Mouse (Mus musculus) intestine, embryonic 14.5 days (tissue): ENCODE measurements around the gene Trim9. TPM values are rescaled to one million over a fixed set of nuclear protein-coding genes. Genes with fewer than 3 reads are reported as not detected.

Experiments
- ATAC-seq: fragments of 200-750 bp; cut with Nextera tagmentation; replicated peaks from 2 replicates; pipeline ENCODE4 v1.8.0; 2017; ENCODE audit warnings: low read depth, moderate number of reproducible peaks, moderate TSS enrichment, moderate library complexity; ENCODE audit not compliant: low FRiP score, low TSS enrichment
- DNase-seq: peaks from one replicate; pipeline ENCODE4 v3.0.0-alpha.2; 2018; ENCODE audit warnings: low spot score
- H3K27ac ChIP-seq: fragments of 300-500 bp; sonication (generic); 2 replicates; pipeline ENCODE4 v1.5.1; 2014; ENCODE audit warnings: low read depth, mild to moderate bottlenecking, control low read depth
- H3K27me3 ChIP-seq: fragments of 300-500 bp; sonication (generic); replicated peaks from 2 replicates; pipeline ENCODE4 v1.6.1; 2014; ENCODE audit warnings: low read length, control low read depth; ENCODE audit not compliant: control insufficient read depth, insufficient read depth
- H3K36me3 ChIP-seq: fragments of 300-500 bp; sonication (generic); 2 replicates; pipeline ENCODE4 v1.6.1; 2014; ENCODE audit warnings: low read length, control low read depth; ENCODE audit not compliant: control insufficient read depth, insufficient read depth
- H3K4me1 ChIP-seq: fragments of 300-500 bp; sonication (generic); replicated peaks from 2 replicates; pipeline ENCODE4 v1.6.1; 2014; ENCODE audit warnings: low read length, control low read depth, mixed read lengths; ENCODE audit not compliant: control insufficient read depth, insufficient read depth
- H3K4me2 ChIP-seq: fragments of 300-500 bp; sonication (generic); 2 replicates; pipeline ENCODE4 v1.6.1; 2014; ENCODE audit warnings: low read length
- H3K4me3 ChIP-seq: fragments of 300-500 bp; sonication (generic); 2 replicates; pipeline ENCODE4 v1.5.1; 2014; ENCODE audit warnings: low read depth, low read length, control low read depth, mixed read lengths
- H3K9ac ChIP-seq: fragments of 300-500 bp; sonication (generic); 2 replicates; pipeline ENCODE4 v1.6.1; 2014; ENCODE audit warnings: mild to moderate bottlenecking, low read length
- H3K9me3 ChIP-seq: fragments of 300-500 bp; sonication (generic); 2 replicates; pipeline ENCODE4 v1.6.1; 2016; ENCODE audit warnings: low read length, control low read depth; ENCODE audit not compliant: control insufficient read depth
- WGBS: fragments of 180-500 bp; shearing (Covaris S2); extraction: QIAGEN DNeasy Blood & Tissue Kit; methylation state at CpG from one replicate; pipeline ENCODE4 v1.1.7; 2014; 5-methylcytosine and 5-hydroxymethylcytosine counted together
- polyA plus RNA-seq: library from polyadenylated mRNA; unstranded; fragments of >200 nt; fragmentation: Nextera tagmentation; extraction: Ambion mirVana; gene quantifications from 2 replicates; pipeline ENCODE4 v1.2.1, GENCODE M21; 2014

Gene Trim9
- polyA plus RNA-seq, 1 experiment from 2014 or later = 1.5 TPM

DNA sequence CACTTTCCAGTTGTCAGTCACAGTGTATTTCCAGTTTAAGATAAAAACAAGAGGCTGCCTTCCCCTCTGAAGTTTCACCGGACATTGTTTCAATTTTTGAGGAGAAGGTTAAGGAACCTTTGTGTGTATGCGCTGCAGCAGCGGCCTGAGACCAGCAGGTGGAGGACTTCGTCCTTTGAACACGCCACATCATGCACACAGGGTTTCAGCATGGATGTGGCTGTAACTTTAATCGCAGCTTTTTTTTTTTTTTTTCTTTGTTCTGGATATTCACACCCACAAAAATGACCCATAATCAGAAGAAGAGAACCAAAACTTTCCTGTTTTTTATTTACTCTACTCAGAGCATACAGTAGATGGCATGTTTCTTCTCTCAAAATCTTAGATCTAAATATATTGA lies 113.0 kb downstream of the Trim9 start:
- no peak for DNase-seq

DNA sequence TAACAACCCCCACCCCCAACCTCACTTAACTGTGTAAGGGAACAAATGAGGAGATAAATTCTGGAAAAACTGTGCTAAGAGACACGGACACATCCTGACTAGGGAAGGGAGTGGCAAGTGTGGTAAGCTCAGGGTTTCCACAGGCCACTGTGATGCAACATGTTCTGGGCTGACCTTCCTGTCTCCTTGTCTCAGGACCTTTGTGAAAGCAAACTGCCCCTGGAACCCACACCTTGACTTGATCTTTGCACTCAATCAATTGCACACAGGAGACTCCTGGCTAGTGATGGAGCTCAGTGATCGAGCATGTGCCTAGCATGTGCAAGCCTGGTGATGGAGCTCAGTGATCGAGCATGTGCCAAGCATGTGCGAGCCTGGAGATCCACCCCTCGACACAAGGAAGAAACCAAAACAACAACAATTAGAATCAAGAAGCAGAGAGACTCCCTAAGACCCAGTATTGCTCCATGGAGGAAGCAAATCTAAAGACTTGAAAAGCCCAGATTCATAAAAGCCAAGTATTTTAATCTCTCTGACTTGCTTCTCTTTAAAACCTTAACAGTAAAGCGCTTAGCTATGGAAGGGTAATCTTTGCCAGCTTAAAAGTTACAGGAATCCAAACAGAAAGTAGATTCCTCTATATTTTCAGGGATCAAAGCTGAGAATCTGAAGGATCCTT lies 113.6 kb downstream of the Trim9 start:
- H3K4me3 ChIP-seq = no peak overlapping the region
- H3K4me1 ChIP-seq = peaks cover 5% of the 10 kb centered on the region; the same call in 1 of the 2 replicates
- WGBS = 85% methylated on average over 6 of the region's 6 CpGs
- no peaks in the 10 kb centered on the region for H3K36me3 ChIP-seq
- H3K27me3 ChIP-seq = no peaks in the 10 kb centered on the region
- no peak overlapping the region for H3K4me2 ChIP-seq
- ATAC-seq = no peak
- no peak for DNase-seq
- H3K9ac ChIP-seq = no peak overlapping the region
- no peak overlapping the region for H3K27ac ChIP-seq
- no peaks in the 10 kb centered on the region for H3K9me3 ChIP-seq

More for the DNA sequence above, 113.0 kb downstream of the Trim9 start:
- H3K4me2 ChIP-seq = peak overlapping the region; percentile 72; the same call in 1 of the 2 replicates
- H3K4me1 ChIP-seq = peaks cover 5% of the 10 kb centered on the region; the same call in 1 of the 2 replicates
- H3K27ac ChIP-seq = no peak overlapping the region
- H3K9me3 ChIP-seq = no peaks in the 10 kb centered on the region
- ATAC-seq = no peak
- no peaks in the 10 kb centered on the region for H3K36me3 ChIP-seq
- no peaks in the 10 kb centered on the region for H3K27me3 ChIP-seq
- H3K9ac ChIP-seq = no peak overlapping the region
- WGBS = 17% methylated on average over 6 of the region's 6 CpGs
- no peak overlapping the region for H3K4me3 ChIP-seq

DNA sequence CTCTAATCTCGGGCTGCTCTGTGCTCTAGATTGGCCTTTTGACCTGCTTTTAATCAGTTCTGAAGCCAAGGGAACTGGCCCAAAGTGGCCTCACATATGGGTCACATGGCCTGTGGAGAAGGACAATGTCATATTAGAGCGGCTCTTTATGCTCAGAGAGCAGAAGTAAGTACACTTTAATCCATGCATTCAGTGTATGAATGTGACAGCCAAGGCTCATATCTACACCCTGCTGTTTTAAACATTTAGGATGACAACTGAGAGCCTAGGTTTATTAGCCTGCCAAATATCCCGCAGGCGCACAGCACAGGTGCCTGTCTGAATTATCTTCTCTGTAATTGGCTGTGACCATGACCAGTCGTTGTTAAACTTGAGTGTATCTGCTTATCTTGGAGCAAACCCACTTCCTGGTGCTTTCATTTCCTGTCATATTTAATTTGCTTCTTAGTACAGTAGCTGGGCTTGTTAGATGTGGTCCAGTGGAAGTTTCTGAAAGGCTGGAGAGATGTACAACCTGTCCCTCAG lies 115.3 kb downstream of the Trim9 start:
- Histone ChIP-seq H3K4me2 (no peak overlapping the region), H3K36me3 (no peaks in the 10 kb centered on the region), H3K4me1 (peaks cover 10% of the 10 kb centered on the region), H3K27ac (no peak overlapping the region), H3K27me3 (no peaks in the 10 kb centered on the region), H3K9ac (no peak overlapping the region), H3K4me3 (no peak overlapping the region), H3K9me3 (no peaks in the 10 kb centered on the region)
- ATAC-seq (no peak), DNase-seq (no peak)
- WGBS = 54% methylated on average over 5 of the region's 5 CpGs

DNA sequence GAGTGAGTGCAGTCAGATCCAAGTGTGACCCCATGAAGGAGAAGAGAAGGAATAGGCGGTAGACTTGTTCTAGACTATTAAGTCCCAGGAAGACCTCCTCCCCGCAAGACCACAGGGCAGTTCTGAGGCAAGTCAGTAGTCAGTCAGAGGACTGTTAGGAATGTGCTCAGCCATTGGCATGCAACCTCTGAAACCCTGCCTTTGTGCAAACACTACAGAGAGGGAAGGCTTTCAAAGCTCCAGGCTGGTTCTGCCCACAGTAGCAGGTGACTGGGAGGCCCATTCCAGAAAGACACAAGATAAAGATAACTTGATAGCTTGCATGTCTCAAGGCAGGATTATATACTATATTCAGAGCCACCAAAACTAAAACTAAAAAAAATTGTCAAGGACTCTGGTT lies 116.1 kb downstream of the Trim9 start, which contains the start of gene Pygl:
TSS of gene Pygl (minus strand) at position 195 of the 400 bp plus-strand sequence.
- Histone ChIP-seq H3K27me3 (no peaks in the 10 kb centered on the region), H3K4me3 (no peak within 1 kb of the TSS), H3K27ac (no peak within 1 kb of the TSS), H3K4me1 (peaks cover 13% of the 10 kb centered on the region), H3K9ac (no peak within 1 kb of the TSS), H3K36me3 (no peaks in the 10 kb centered on the region), H3K4me2 (no peak within 1 kb of the TSS), H3K9me3 (no peaks in the 10 kb centered on the region)
- no peak for DNase-seq
- no peak for ATAC-seq
- 83% methylated on average over 2 of the region's 2 CpGs for WGBS

DNA sequence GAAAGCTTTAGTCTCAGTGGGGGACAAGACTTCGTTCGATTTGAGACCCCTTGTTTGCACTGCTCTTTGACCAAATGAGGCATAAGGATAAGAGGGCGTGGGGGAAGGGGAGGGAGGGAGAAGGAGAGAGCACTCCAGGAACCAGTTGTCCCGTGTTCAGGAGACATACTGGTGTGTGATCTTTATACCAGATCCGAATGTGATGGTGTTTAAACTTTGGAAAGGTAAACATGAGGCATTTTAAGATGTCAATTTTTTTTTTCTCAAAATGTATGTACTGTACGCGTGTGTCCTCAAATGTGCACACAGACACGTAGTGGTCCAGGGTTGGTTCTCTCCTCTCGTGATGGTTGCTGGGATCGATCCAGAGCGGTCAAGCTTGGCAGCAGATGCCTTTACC lies 119.3 kb downstream of the Trim9 start:
- WGBS = 67% methylated on average over 11 of the region's 11 CpGs
- Histone ChIP-seq H3K9ac (no peak overlapping the region; the same call in 1 of the 2 replicates), H3K4me1 (peaks cover 7% of the 10 kb centered on the region; the same call in 1 of the 2 replicates), H3K27ac (peak overlapping the region; percentile 22; the same call in 1 of the 2 replicates), H3K36me3 (no peaks in the 10 kb centered on the region), H3K27me3 (no peaks in the 10 kb centered on the region), H3K4me2 (peak overlapping the region; percentile 91), H3K4me3 (peak overlapping the region; percentile 58), H3K9me3 (no peaks in the 10 kb centered on the region)
- ATAC-seq (0 out of 2 replicates have a peak, but pooled peaks have one; percentile 6), DNase-seq (no peak)

DNA sequence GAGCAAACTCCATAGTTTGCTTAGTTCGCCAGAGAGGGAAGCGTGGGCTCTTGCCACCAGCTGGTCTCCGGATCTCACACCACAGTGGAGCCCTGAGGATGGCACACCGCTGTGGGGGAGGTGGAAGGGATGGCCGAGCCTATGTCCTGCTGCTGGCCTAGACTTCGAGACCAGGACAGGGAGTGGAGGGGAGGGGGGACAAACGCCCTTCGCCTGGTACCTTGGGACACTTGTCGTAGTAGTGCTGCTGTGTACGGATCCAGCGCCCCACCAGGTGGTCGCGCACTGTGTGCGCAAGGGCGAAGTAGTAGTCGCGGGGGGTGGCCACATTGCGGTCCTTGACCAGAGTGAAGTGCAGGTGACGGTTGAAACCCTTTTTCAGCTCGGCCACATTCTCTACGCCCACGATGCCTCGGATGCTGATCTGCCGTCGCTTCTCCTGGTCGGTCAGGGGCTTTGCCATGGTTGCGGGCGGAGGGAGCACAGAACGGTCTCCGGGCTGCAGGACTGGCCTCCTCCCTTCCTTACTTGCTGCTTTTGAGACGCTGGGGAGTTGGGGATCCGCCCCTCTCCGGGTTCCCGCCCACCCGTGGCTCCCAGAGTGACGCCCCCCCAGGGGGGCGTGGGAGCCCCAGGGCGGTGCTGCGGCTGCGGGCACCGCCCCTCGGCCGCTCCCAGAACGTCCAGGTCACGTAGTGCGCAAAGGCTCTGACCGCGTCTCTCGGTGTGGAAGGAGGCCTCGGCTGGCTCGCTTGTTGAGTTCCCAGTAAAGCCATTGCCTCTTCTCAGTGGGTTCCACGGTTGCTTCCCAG lies 120.1 kb downstream of the Trim9 start:
- WGBS = under 1% methylated on average over 52 of the region's 52 CpGs
- peak; percentile 92 for ATAC-seq

DNA sequence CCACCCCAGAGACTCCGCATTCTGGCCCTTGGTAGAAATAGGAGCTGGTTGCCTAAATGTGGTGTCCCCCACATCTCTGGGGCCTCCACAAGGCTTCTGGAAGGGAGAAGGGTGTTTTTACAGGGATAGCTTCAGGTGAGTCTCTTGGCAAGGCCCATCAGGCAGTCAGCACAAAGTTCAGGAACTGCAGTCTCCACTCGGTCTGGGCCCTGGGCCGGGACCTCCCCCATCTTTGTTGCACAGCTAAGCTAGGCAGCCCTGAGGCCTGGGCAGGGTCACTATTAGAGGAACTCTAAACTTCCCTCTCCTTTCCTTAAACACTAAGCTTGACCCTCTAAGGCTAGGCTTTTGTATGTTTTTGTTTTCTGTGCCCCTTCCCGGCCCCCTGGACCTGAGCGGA lies 120.8 kb downstream of the Trim9 start:
- no peak for DNase-seq
- Histone ChIP-seq H3K4me1 (peaks cover 7% of the 10 kb centered on the region; the same call in 1 of the 2 replicates), H3K4me3 (peak overlapping the region; percentile 58), H3K9ac (peak overlapping the region; percentile 56), H3K27me3 (no peaks in the 10 kb centered on the region), H3K27ac (no peak overlapping the region; the same call in 1 of the 2 replicates), H3K9me3 (no peaks in the 10 kb centered on the region), H3K36me3 (no peaks in the 10 kb centered on the region), H3K4me2 (peak overlapping the region; percentile 91)
- 0 out of 2 replicates have a peak, but pooled peaks have one; percentile 10 for ATAC-seq
- WGBS = 21% methylated on average over 5 of the region's 5 CpGs

More for the DNA sequence above, 120.1 kb downstream of the Trim9 start:
- no peaks in the 10 kb centered on the region for H3K36me3 ChIP-seq
- H3K9me3 ChIP-seq = no peaks in the 10 kb centered on the region
- H3K4me2 ChIP-seq = peak overlapping the region; percentile 91
- DNase-seq = peak; percentile 86
- H3K4me1 ChIP-seq = peaks cover 7% of the 10 kb centered on the region; the same call in 1 of the 2 replicates
- H3K27ac ChIP-seq = peak overlapping the region; percentile 22; the same call in 1 of the 2 replicates
- H3K27me3 ChIP-seq = no peaks in the 10 kb centered on the region
- H3K9ac ChIP-seq = peak overlapping the region; percentile 56
- peak overlapping the region; percentile 58 for H3K4me3 ChIP-seq

DNA sequence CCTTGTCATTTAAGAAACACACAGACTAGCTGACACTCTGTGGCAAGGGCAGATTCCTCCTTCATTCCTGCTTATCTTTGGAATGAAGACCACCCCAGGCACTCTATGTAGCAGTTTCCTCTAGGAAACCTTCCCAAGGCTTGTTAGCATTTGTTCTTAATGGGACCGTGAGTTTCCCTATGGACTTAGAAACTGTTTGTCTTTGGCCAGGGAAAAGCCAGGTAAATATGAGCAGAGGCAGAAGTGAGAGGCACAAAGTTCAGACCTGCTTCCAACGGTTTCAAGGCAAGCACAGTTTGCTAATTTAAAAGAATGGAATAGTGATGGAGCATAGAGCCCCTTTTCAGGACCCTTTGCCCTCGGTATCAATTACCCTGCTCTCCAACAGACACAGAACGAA lies 124.1 kb downstream of the Trim9 start:
- H3K4me2 ChIP-seq = no peak overlapping the region
- no peaks in the 10 kb centered on the region for H3K36me3 ChIP-seq
- no peaks in the 10 kb centered on the region for H3K27me3 ChIP-seq
- no peaks in the 10 kb centered on the region for H3K9me3 ChIP-seq
- DNase-seq (no peak), ATAC-seq (no peak)
- peaks cover 7% of the 10 kb centered on the region; the same call in 1 of the 2 replicates for H3K4me1 ChIP-seq
- H3K27ac ChIP-seq = no peak overlapping the region
- 58% methylated on average over 4 of the region's 4 CpGs for WGBS
- H3K9ac ChIP-seq = no peak overlapping the region
- H3K4me3 ChIP-seq = no peak overlapping the region
